Mouse (Mus musculus) hindbrain, embryonic 13.5 days (tissue): Measurements from ENCODE around the gene Ankdd1a. TPM values are rescaled to one million over a fixed set of nuclear protein-coding genes. Genes with fewer than 3 reads are reported as not detected.

Source experiments
- ATAC-seq: fragments of 200-750 bp; cut with Nextera tagmentation; 2 replicates; pipeline ENCODE4 v1.8.0; 2017; ENCODE audit warnings: moderate TSS enrichment; ENCODE audit not compliant: low FRiP score
- H3K27ac ChIP-seq: fragments of 300-500 bp; sonication (generic); 2 replicates; pipeline ENCODE4 v1.5.1; 2015; ENCODE audit warnings: inconsistent platforms, mild to moderate bottlenecking, moderate library complexity
- H3K27me3 ChIP-seq: fragments of 300-500 bp; sonication (generic); 2 replicates; pipeline ENCODE4 v1.6.1; 2015; ENCODE audit warnings: mild to moderate bottlenecking, inconsistent platforms
- H3K36me3 ChIP-seq: fragments of 300-500 bp; sonication (generic); 2 replicates; pipeline ENCODE4 v1.6.1; 2015; ENCODE audit warnings: mild to moderate bottlenecking, inconsistent platforms
- H3K4me1 ChIP-seq: fragments of 300-500 bp; sonication (generic); replicated peaks from 2 replicates; pipeline ENCODE4 v1.6.1; 2015; ENCODE audit warnings: inconsistent platforms
- H3K4me2 ChIP-seq: fragments of 300-500 bp; sonication (generic); 2 replicates; pipeline ENCODE4 v1.6.1; 2015; ENCODE audit warnings: inconsistent platforms, mild to moderate bottlenecking, moderate library complexity
- H3K4me3 ChIP-seq: fragments of 300-500 bp; sonication (generic); 2 replicates; pipeline ENCODE4 v1.5.1; 2015; ENCODE audit warnings: mild to moderate bottlenecking, inconsistent platforms
- H3K9ac ChIP-seq: fragments of 300-500 bp; sonication (generic); 2 replicates; pipeline ENCODE4 v1.6.1; 2015; ENCODE audit warnings: mild to moderate bottlenecking, inconsistent platforms
- H3K9me3 ChIP-seq: fragments of 300-500 bp; sonication (generic); 2 replicates; pipeline ENCODE4 v1.6.1; 2016; ENCODE audit warnings: inconsistent platforms
- WGBS: fragments of 180-500 bp; shearing (Covaris S2); methylation state at CpG from one replicate; pipeline ENCODE4 v1.1.7; 2015; 5-methylcytosine and 5-hydroxymethylcytosine counted together
- polyA plus RNA-seq: library from polyadenylated mRNA; unstranded; fragments of >200 nt; fragmentation: Nextera tagmentation; extraction: Ambion mirVana; gene quantifications from 2 replicates; pipeline ENCODE4 v1.2.1, GENCODE M21; 2015

Gene Ankdd1a
- polyA plus RNA-seq, 1 experiment from 2014 or later, result 0.51 TPM

DNA sequence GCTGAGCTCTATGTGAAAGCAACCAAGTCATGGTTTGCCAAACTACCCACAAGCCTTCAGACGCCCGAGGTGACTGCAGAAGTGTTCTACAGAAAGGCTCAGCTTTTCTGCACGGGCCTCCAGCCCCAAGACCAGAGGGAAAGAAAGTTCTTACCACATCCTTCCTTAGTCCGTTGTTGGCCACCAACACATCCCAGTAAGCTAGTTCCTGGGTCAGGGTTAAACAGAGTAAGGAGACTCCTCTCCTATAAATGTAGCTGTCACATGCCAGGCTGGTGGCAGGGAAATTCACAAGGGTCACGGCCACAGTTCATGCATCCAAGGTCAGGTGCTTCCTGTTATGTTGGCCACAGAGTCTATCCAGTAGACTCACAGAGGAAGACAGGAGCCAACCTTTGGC lies 32.1 kb upstream of the Ankdd1a start:
- no peak overlapping the region for H3K4me3 ChIP-seq
- H3K9me3 ChIP-seq, result no peaks in the 10 kb centered on the region
- no peak for ATAC-seq
- 88% methylated on average over 5 of the region's 5 CpGs for WGBS
- peaks cover 52% of the 10 kb centered on the region for H3K4me1 ChIP-seq
- H3K9ac ChIP-seq, result no peak overlapping the region
- H3K4me2 ChIP-seq, result no peak overlapping the region
- H3K27me3 ChIP-seq, result no peaks in the 10 kb centered on the region
- peaks cover 16% of the 10 kb centered on the region for H3K36me3 ChIP-seq
- no peak overlapping the region for H3K27ac ChIP-seq

DNA sequence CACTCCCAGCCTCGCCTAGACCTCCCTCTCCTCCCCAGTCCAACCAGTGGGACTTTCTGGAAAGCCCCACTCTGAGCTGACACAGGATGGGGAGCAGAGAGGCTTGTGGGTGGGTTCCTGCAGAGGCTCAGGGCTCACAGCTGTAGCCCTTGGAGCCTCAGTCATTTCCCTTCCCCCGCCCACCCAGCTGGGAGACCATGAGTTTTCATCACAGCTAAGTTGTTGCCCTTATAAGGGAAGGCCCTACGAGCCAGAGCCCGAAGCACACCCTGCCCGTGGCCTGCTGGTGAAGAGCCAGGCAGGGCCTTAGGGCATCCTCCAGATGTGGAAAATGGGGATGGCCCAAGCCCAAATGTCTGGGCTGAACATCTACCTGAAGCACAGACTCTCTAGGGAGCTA lies 31.0 kb upstream of the Ankdd1a start:
- H3K9ac ChIP-seq, result no peak overlapping the region
- ATAC-seq, result no peak
- H3K9me3 ChIP-seq, result no peaks in the 10 kb centered on the region
- H3K4me1 ChIP-seq, result peaks cover 57% of the 10 kb centered on the region
- H3K27me3 ChIP-seq, result no peaks in the 10 kb centered on the region
- peak overlapping the region; percentile 40; the same call in 1 of the 2 replicates for H3K27ac ChIP-seq
- peaks cover 5% of the 10 kb centered on the region; the same call in 1 of the 2 replicates for H3K36me3 ChIP-seq
- no peak overlapping the region for H3K4me2 ChIP-seq
- no peak overlapping the region for H3K4me3 ChIP-seq
- WGBS, result 40% methylated on average over 5 of the region's 5 CpGs

DNA sequence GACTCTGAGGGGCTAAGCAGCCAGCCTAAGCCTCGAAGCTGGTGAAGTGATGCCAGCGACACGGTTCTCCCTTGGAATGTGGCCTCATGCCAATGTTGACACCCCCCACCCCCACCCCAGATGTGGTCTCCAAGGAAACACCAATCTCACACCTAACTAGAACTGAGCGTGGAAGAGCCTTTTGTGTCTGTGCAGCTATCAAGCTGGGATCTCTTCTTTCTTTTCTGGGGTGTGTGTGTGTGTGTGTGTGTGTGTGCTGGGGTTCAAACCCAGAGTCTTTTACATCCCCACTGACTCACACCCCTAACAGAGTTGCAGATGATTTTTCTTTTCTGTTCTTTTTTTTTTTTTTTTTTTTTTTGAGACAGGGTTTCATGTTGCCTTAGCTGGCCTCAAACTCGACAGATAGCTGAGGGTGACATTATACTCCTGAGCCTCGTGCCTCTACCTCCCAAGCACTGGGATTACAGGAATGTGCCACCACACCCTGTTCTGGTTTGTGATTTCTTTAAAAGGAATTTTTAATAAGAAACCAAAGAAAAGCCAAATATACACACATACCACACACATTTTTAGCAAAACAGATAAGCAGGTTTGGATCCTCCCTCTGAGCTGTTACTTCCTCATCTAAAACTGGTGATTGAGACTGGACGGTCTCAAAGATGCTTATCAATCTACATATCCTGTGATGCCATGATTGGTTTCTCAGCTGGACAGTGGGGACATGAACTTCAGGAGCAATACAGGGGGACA lies 30.3 kb upstream of the Ankdd1a start:
- Histone ChIP-seq H3K27ac (peak overlapping the region; percentile 40), H3K4me2 (no peak overlapping the region), H3K9ac (no peak overlapping the region), H3K9me3 (no peaks in the 10 kb centered on the region), H3K4me1 (peaks cover 57% of the 10 kb centered on the region), H3K36me3 (no peaks in the 10 kb centered on the region), H3K27me3 (no peaks in the 10 kb centered on the region), H3K4me3 (no peak overlapping the region)
- WGBS, result 28% methylated on average over 7 of the region's 7 CpGs
- ATAC-seq, result no peak

DNA sequence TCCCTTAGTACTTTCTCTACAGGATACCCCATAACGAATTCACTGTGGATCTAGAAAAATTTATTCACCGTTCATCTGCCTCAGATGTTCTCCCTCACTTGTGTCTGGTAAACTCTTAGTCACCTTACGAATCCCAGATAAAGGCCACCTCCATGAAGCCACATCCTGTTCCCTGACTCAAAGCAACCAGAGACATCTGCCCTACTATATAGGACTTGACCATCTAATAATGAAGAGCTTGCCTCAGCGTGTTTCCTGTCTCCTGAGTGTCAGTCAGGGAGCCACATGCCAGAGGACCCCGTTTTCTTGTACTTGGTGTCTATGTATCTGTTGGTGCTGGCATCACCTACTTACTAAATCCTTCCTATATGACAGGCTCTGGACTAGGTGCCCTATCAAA lies 29.6 kb upstream of the Ankdd1a start:
- 90% methylated on average over 5 of the region's 5 CpGs for WGBS
- H3K9me3 ChIP-seq, result no peaks in the 10 kb centered on the region
- no peaks in the 10 kb centered on the region for H3K27me3 ChIP-seq
- no peak overlapping the region for H3K4me3 ChIP-seq
- no peak overlapping the region for H3K27ac ChIP-seq
- H3K9ac ChIP-seq, result no peak overlapping the region
- no peaks in the 10 kb centered on the region for H3K36me3 ChIP-seq
- no peak overlapping the region for H3K4me2 ChIP-seq
- no peak for ATAC-seq
- peaks cover 51% of the 10 kb centered on the region for H3K4me1 ChIP-seq

DNA sequence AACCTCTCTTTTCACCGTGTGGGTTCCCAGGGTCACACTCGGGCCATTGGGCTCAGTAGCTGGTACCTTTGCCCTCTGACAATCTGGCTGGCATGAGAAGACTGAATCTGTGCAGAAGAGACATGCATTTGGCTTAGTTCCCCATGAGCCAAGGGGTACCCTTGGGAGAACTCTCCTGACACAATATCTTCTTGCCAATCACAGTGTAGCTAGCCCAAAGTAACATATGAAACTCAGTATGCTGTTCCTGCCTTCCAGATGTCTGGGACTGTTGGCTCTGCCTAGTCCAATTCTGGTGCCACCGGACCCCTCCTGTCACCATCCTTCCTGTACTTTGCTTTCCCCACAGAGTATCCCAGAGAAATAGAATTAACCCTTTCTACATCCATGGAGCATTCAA lies 29.1 kb upstream of the Ankdd1a start:
- no peaks in the 10 kb centered on the region for H3K27me3 ChIP-seq

DNA sequence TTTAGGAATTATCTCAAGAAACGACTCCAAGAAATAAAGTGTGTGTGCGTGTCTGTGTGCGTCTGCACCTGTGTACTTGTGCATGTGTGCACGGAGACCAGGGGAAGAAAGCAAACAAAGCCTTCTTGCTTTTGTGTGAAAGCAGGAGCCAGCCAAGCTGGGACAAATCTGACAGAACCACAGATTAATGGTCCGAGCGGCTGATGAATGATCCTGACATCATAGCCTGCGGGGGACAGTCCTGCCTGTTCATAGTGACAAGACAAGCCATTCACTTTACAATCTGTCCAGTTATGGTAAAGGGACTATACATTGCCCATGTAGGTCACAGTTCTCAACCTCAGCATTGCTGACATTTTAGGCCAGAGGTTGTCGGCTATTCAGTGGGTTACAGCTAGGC lies 28.3 kb upstream of the Ankdd1a start:
- no peaks in the 10 kb centered on the region for H3K36me3 ChIP-seq
- peak overlapping the region; percentile 55 for H3K27ac ChIP-seq
- no peaks in the 10 kb centered on the region for H3K9me3 ChIP-seq
- 45% methylated on average over 8 of the region's 8 CpGs for WGBS
- no peak for ATAC-seq
- H3K4me2 ChIP-seq, result no peak overlapping the region
- H3K4me3 ChIP-seq, result no peak overlapping the region
- H3K27me3 ChIP-seq, result no peaks in the 10 kb centered on the region
- H3K9ac ChIP-seq, result peak overlapping the region; percentile 31; the same call in 1 of the 2 replicates
- H3K4me1 ChIP-seq, result peaks cover 46% of the 10 kb centered on the region

More for the DNA sequence above, 29.1 kb upstream of the Ankdd1a start:
- no peak for ATAC-seq
- Histone ChIP-seq H3K4me2 (no peak overlapping the region), H3K27ac (no peak overlapping the region), H3K9ac (no peak overlapping the region), H3K4me1 (peaks cover 46% of the 10 kb centered on the region), H3K9me3 (no peaks in the 10 kb centered on the region), H3K4me3 (no peak overlapping the region), H3K36me3 (no peaks in the 10 kb centered on the region)
- 71% methylated on average over 3 of the region's 3 CpGs for WGBS

DNA sequence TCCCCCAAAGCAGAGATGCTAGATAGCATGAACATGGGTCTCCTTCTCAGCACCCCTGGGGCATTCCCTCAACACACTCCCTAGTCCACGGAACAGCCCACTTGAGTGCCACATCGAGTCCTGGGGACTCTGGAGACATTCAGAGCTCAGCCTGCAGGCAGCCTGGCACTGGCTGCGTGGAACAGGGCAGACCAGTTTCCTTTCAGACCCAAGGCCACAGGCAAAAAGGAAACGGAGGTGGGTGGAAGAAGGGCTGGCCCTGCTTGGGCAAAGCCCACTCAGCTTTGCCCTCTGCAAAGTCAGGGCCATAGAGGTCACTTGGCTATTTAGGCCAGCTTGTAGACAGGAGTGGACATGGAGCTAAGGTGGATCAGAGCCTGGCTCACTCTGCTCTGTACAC lies 27.9 kb upstream of the Ankdd1a start:
- peak overlapping the region; percentile 1; the same call in 1 of the 2 replicates for H3K9ac ChIP-seq
- no peak overlapping the region for H3K4me3 ChIP-seq
- no peaks in the 10 kb centered on the region for H3K9me3 ChIP-seq
- H3K27me3 ChIP-seq, result no peaks in the 10 kb centered on the region
- WGBS, result 61% methylated on average over 4 of the region's 4 CpGs
- peaks cover 46% of the 10 kb centered on the region for H3K4me1 ChIP-seq
- H3K27ac ChIP-seq, result peak overlapping the region; percentile 55
- no peak overlapping the region for H3K4me2 ChIP-seq
- ATAC-seq, result no peak
- H3K36me3 ChIP-seq, result no peaks in the 10 kb centered on the region

DNA sequence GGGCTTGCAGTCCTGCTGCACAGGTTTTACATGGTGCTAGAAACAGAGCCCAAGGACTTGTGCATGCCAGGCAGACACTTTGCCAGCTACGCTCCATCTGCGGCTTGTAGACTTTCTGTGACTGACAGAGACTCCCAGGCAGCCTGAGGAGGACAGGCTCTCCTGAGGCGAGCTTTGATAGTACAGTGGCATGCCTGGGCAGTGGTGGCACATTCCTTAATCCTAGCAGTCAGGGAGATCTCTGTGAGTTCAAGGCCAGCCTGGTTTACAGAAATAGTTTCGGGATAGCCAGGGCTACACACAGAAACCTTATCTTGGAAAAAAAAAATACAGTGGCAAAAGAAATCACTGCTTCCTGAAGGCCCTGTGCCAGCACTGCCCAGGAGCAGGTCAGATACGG lies 27.1 kb upstream of the Ankdd1a start:
- H3K27me3 ChIP-seq, result no peaks in the 10 kb centered on the region
- no peak overlapping the region for H3K4me2 ChIP-seq
- WGBS, result 85% methylated on average over 5 of the region's 5 CpGs
- H3K9ac ChIP-seq, result no peak overlapping the region
- H3K36me3 ChIP-seq, result no peaks in the 10 kb centered on the region
- no peak overlapping the region for H3K4me3 ChIP-seq
- ATAC-seq, result no peak
- H3K9me3 ChIP-seq, result no peaks in the 10 kb centered on the region
- no peak overlapping the region for H3K27ac ChIP-seq
- peaks cover 46% of the 10 kb centered on the region for H3K4me1 ChIP-seq

DNA sequence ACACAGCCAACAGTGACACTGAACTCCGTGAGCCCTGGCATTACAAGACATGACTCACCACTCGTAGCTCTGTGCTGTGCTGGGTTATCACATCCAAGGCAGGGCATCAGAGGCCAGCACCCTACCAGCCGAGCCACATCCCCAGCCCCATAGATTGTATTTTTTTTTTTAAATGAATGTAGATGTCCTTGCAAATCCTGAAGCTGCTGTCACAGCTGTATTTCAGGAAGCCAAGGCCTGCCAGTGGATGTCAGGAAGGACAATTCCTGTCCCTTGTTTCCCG lies 26.4 kb upstream of the Ankdd1a start:
- ATAC-seq, result no peak
- Histone ChIP-seq H3K9me3 (no peaks in the 10 kb centered on the region), H3K4me1 (peaks cover 49% of the 10 kb centered on the region), H3K36me3 (no peaks in the 10 kb centered on the region), H3K4me2 (no peak overlapping the region), H3K9ac (no peak overlapping the region), H3K4me3 (no peak overlapping the region), H3K27me3 (no peaks in the 10 kb centered on the region), H3K27ac (no peak overlapping the region)
- 61% methylated on average over 4 of the region's 4 CpGs for WGBS

DNA sequence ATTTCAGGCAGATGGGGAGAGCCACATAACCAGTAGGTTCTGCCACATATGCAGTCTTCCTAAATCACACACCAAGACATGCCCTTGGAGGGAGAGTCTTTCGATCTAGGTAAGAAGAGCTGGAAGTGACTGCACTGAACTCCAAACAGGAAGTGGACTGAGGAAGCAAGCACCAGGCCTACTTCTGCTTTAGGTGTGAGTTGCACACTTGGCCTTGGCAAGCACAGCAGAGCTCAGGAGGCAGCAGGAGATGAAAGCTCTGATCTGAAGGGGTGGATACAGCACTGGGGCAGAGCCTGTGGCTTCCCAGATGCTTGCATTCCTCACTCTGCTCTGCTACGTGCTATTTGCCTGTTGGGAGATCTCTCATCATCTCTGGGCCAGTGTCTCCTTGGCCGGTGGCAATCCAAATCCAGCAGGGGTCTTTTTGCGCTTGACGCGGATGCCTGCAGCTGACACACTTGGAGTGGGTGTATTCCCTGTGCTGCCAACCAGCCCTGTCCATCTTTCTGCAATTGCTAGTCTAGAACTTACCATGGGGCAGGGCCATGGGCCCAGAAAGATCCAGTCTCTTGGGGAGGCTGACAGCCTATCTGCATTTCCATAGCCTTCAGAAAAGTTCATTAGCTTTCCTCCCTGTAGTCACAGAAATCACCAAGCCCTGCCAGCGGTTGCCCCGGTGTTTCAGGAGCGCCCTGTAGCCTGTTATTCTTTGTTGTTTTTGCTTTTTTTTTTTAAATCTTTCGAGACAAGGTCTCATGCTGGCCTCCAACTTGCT lies 25.8 kb upstream of the Ankdd1a start:
- ATAC-seq, result no peak
- Histone ChIP-seq H3K4me3 (no peak overlapping the region), H3K27ac (peak overlapping the region; percentile 23; the same call in 1 of the 2 replicates), H3K36me3 (no peaks in the 10 kb centered on the region), H3K4me1 (peaks cover 43% of the 10 kb centered on the region), H3K9ac (no peak overlapping the region), H3K27me3 (no peaks in the 10 kb centered on the region), H3K9me3 (no peaks in the 10 kb centered on the region), H3K4me2 (no peak overlapping the region)
- 71% methylated on average over 10 of the region's 10 CpGs for WGBS

DNA sequence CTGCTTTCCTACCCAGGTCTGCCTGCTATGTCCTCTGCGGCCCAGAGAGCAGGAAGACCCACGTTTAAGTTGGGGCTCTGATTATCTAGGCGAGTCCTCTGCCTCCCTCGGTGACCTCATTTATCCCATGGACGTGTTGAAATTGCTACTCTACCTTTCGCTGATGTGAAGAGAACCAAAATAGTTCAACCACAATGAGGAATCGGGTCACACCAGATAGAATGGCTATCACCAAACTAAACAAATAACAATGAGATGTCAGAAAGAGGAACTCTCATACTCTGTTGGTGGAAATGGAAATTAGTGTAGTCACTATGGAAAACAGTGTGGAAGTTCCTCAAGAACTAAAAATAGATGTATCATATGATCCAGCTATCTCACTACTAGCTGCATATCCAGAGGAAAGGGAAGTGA lies 22.1 kb upstream of the Ankdd1a start:
- H3K4me1 ChIP-seq, result peaks cover 17% of the 10 kb centered on the region
- 88% methylated on average over 7 of the region's 7 CpGs for WGBS
- no peak overlapping the region for H3K4me2 ChIP-seq
- ATAC-seq, result no peak
- no peaks in the 10 kb centered on the region for H3K27me3 ChIP-seq
- H3K27ac ChIP-seq, result no peak overlapping the region
- H3K4me3 ChIP-seq, result no peak overlapping the region
- H3K36me3 ChIP-seq, result no peaks in the 10 kb centered on the region
- H3K9ac ChIP-seq, result no peak overlapping the region
- H3K9me3 ChIP-seq, result no peaks in the 10 kb centered on the region

DNA sequence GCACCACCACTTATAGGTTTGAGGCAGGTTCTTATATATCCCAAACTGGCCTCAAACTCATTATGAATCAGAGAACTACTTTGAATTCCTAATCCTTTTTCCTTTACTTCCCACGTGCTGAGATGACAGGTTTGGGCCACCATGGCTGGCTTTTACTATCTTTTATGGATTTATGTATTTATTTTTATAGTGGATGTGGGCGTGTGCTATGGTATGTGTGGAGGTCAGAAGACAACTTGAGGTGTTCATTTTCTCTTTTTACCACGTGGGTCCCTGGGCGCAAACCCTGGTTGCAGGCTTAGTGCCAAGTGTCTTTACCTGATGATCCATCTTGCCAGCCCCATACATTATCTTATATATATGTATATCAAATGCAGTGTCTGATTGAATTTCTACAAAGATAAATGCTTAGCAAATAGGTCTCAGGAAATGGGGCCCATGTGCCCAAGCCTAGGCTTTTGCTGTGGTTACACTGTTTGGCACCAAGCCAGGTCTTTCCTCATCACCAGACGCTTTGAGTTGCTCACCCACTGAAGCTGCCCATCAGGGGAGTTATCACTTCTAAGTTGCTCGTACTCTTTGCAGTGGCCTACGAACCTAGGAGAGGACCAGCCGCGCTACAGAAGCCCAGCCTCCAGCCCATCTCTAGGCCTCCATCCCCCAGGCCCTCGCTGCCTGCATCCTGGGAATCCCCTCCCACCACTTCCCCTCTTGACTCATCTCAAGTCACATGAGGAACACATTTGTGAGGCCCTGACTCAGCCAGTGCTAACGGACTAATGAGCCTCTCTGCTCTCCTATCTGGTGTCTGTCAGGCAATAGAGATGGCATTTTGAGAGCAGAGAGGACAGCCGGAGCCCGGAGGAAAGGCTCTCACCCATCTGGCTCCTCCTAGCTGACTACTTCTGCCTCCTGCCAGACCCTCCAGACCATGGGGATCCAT lies 21.4 kb upstream of the Ankdd1a start:
- no peak overlapping the region for H3K4me3 ChIP-seq
- WGBS, result 69% methylated on average over 13 of the region's 13 CpGs
- H3K9me3 ChIP-seq, result no peaks in the 10 kb centered on the region
- H3K4me1 ChIP-seq, result peaks cover 15% of the 10 kb centered on the region
- no peak overlapping the region for H3K9ac ChIP-seq
- H3K27me3 ChIP-seq, result no peaks in the 10 kb centered on the region
- no peak for ATAC-seq
- H3K36me3 ChIP-seq, result no peaks in the 10 kb centered on the region
- H3K27ac ChIP-seq, result no peak overlapping the region
- H3K4me2 ChIP-seq, result no peak overlapping the region
